Comparison of ENCODE assay signal across 8 mouse cellular contexts in genomic region chr2:125624837-125625351, GRCm38 (mm10). TPM values are rescaled to one million over a fixed set of nuclear protein-coding genes. Genes with fewer than 3 reads are reported as not detected.
A peak's percentile ranks its signal among the peaks of the same experiment; 100 is the strongest.
DNase-seq lines count a peak whose midpoint lies in the region; ATAC-seq and TF ChIP-seq lines count a peak whose summit lies in the region.

Gene Cep152 (minus strand): TSS chr2:125625113.

- no peaks in the 10 kb centered on the region for H3K27me3 ChIP-seq in embryonic facial prominence, embryonic 14.5 days (replicated peaks; ENCODE audit: control insufficient read depth, insufficient read depth, low read length)
- no peaks in the 10 kb centered on the region for H3K27me3 ChIP-seq in heart, adult 2 months (ENCODE audit: control insufficient read depth, insufficient read depth, low read length)
- H3K27me3 ChIP-seq in limb, embryonic 13.5 days: no peaks in the 10 kb centered on the region
- H3K27me3 ChIP-seq in midbrain, embryonic 16.5 days (ENCODE audit: control insufficient read depth, insufficient read depth, low read depth, low read length): no peaks in the 10 kb centered on the region

- peak; percentile 98 for DNase-seq in 3T3-L1 (ENCODE audit: low read depth, low spot score)
- DNase-seq in adrenal gland, postnatal 4 days (ENCODE audit: low spot score in 2 of 2): peak; percentile 88 to 93
- peak; percentile 98 for DNase-seq in embryonic facial prominence, embryonic 14.5 days (ENCODE audit: low spot score)
- DNase-seq in heart, adult 2 months: peak; percentile 98 to 99
- DNase-seq in kidney, adult 8-10 months: peak; percentile 98 to 99
- DNase-seq in spleen, postnatal 10 days (ENCODE audit: low spot score in 2 of 2): peak; percentile 93 to 98

- no peaks in the 10 kb centered on the region for H3K79me2 ChIP-seq in heart, adult 2 months (replicated peaks; ENCODE audit: control insufficient read depth, insufficient read depth, low read length)

- H3K9ac ChIP-seq in embryonic facial prominence, embryonic 14.5 days (ENCODE audit: low read depth, low read length): peak within 1 kb of the TSS; percentile 75
- H3K9ac ChIP-seq in heart, adult 2 months (ENCODE audit: low read depth, low read length): peak within 1 kb of the TSS; percentile 68
- peak within 1 kb of the TSS; percentile 82 for H3K9ac ChIP-seq in limb, embryonic 13.5 days
- H3K9ac ChIP-seq in midbrain, embryonic 16.5 days (ENCODE audit: low read depth, low read length): peak within 1 kb of the TSS; percentile 74

- TF ChIP-seq EP300 in heart, adult 2 months (IDR thresholded peaks at IDR 0.05; ENCODE audit: insufficient read depth, low read depth, low read length): no peak

- peak; percentile 69 for TF ChIP-seq CTCF in heart, adult 2 months (IDR thresholded peaks at IDR 0.05)

- intact Hi-C loops in heart, adult 2 months (cut with DNase I): no loop called here

- 0 out of 2 replicates have a peak, but pooled peaks have one; percentile 34 for TF ChIP-seq POLR2A in heart, adult 2 months (IDR thresholded peaks at IDR 0.05; ENCODE audit: insufficient read depth, low read depth, low read length)

- peaks cover 14% of the 10 kb centered on the region for H3K4me1 ChIP-seq in embryonic facial prominence, embryonic 14.5 days (ENCODE audit: control insufficient read depth, insufficient read depth, low read length)
- no peaks in the 10 kb centered on the region; the same call in none of the 2 replicates for H3K4me1 ChIP-seq in heart, adult 2 months (ENCODE audit: control insufficient read depth, insufficient read depth, low read length)
- peaks cover 21% of the 10 kb centered on the region for H3K4me1 ChIP-seq in limb, embryonic 13.5 days
- H3K4me1 ChIP-seq in midbrain, embryonic 16.5 days (ENCODE audit: control insufficient read depth, insufficient read depth, low read length): peaks cover 16% of the 10 kb centered on the region

- H3K9me3 ChIP-seq in embryonic facial prominence, embryonic 14.5 days (ENCODE audit: control insufficient read depth, low read length): no peaks in the 10 kb centered on the region
- H3K9me3 ChIP-seq in limb, embryonic 13.5 days: no peaks in the 10 kb centered on the region
- H3K9me3 ChIP-seq in midbrain, embryonic 16.5 days (replicated peaks; ENCODE audit: control insufficient read depth, low read length, poor library complexity, severe bottlenecking): no peaks in the 10 kb centered on the region

- H3K4me2 ChIP-seq in embryonic facial prominence, embryonic 14.5 days (ENCODE audit: low read depth, low read length): peak within 1 kb of the TSS; percentile 75
- H3K4me2 ChIP-seq in limb, embryonic 13.5 days (replicated peaks): peak within 1 kb of the TSS; percentile 76
- peak within 1 kb of the TSS; percentile 81 for H3K4me2 ChIP-seq in midbrain, embryonic 16.5 days (ENCODE audit: low read length)

- peak within 1 kb of the TSS; percentile 89 for H3K4me3 ChIP-seq in embryonic facial prominence, embryonic 14.5 days (ENCODE audit: low read depth, low read length)
- H3K4me3 ChIP-seq in heart, adult 2 months: peak within 1 kb of the TSS; percentile 79
- peak within 1 kb of the TSS; percentile 89 for H3K4me3 ChIP-seq in limb, embryonic 13.5 days
- peak within 1 kb of the TSS; percentile 91 for H3K4me3 ChIP-seq in midbrain, embryonic 16.5 days (ENCODE audit: low read depth, low read length)

- H3K27ac ChIP-seq in embryonic facial prominence, embryonic 14.5 days (replicated peaks; ENCODE audit: low read depth, low read length): peak within 1 kb of the TSS; percentile 48; the same call in 1 of the 2 replicates
- H3K27ac ChIP-seq in heart, adult 2 months: peak within 1 kb of the TSS; percentile 42
- H3K27ac ChIP-seq in limb, embryonic 13.5 days: no peak within 1 kb of the TSS
- H3K27ac ChIP-seq in midbrain, embryonic 16.5 days (ENCODE audit: low read length): peak within 1 kb of the TSS; percentile 51; the same call in 1 of the 2 replicates

- ATAC-seq in embryonic facial prominence, embryonic 14.5 days (ENCODE audit: low read depth): peak; percentile 96
- peak; percentile 99 for ATAC-seq in limb, embryonic 13.5 days (ENCODE audit: low FRiP score, low read depth)
- ATAC-seq in midbrain, embryonic 16.5 days: peak; percentile 99

- H3K36me3 ChIP-seq in embryonic facial prominence, embryonic 14.5 days (ENCODE audit: control insufficient read depth, insufficient read depth, low read length): peaks cover 4% of the 10 kb centered on the region; the same call in 1 of the 2 replicates
- peaks cover 5% of the 10 kb centered on the region for H3K36me3 ChIP-seq in heart, adult 2 months (ENCODE audit: control insufficient read depth, insufficient read depth, low read length)
- peaks cover 7% of the 10 kb centered on the region; the same call in 1 of the 2 replicates for H3K36me3 ChIP-seq in limb, embryonic 13.5 days
- no peaks in the 10 kb centered on the region for H3K36me3 ChIP-seq in midbrain, embryonic 16.5 days (ENCODE audit: control insufficient read depth, insufficient read depth, low read length)

- WGBS in embryonic facial prominence, embryonic 14.5 days: 1% methylated on average over 44 of the region's 50 CpGs
- under 1% methylated on average over 50 of the region's 50 CpGs for WGBS in heart, adult 2 months
- under 1% methylated on average over 50 of the region's 50 CpGs for WGBS in limb, embryonic 13.5 days
- under 1% methylated on average over 50 of the region's 50 CpGs for WGBS in midbrain, embryonic 16.5 days

RNA-seq across cellular contexts. Expression of gene Cep152, which starts in this region (rescaled TPM):
- total RNA-seq in adrenal gland, postnatal 4 days (2021): 1 to 10 TPM; 6.9 to 7.6 TPM
- 6.9 and 7.0 TPM in 2 replicates for polyA plus RNA-seq in embryonic facial prominence, embryonic 14.5 days (2014; fragmentation: Nextera tagmentation; extraction: Ambion mirVana)
- 1 to 10 TPM; 1.4 TPM for total RNA-seq in heart, adult 2 months (2021)
- polyA plus RNA-seq in heart, adult 2 months (2012; rRNA removed): 0.51 and 1.2 TPM in 2 replicates
- 6.4 and 6.8 TPM in 2 replicates for polyA plus RNA-seq in limb, embryonic 13.5 days (2015; fragmentation: Nextera tagmentation; extraction: Ambion mirVana)
- 2.7 and 3.1 TPM in 2 replicates for polyA plus RNA-seq in midbrain, embryonic 16.5 days (2015; fragmentation: Nextera tagmentation; extraction: Ambion mirVana)
